Mouse (Mus musculus) 3134 (cell line): ENCODE results near the gene Cdk9.

Experiments
- DNase-seq: peaks from one replicate; pipeline ENCODE4 v3.0.0-alpha.2; 2011; ENCODE audit warnings: low spot score; ENCODE audit not compliant: insufficient read length; ENCODE audit errors: extremely low read depth

The Cdk9 gene

DNA sequence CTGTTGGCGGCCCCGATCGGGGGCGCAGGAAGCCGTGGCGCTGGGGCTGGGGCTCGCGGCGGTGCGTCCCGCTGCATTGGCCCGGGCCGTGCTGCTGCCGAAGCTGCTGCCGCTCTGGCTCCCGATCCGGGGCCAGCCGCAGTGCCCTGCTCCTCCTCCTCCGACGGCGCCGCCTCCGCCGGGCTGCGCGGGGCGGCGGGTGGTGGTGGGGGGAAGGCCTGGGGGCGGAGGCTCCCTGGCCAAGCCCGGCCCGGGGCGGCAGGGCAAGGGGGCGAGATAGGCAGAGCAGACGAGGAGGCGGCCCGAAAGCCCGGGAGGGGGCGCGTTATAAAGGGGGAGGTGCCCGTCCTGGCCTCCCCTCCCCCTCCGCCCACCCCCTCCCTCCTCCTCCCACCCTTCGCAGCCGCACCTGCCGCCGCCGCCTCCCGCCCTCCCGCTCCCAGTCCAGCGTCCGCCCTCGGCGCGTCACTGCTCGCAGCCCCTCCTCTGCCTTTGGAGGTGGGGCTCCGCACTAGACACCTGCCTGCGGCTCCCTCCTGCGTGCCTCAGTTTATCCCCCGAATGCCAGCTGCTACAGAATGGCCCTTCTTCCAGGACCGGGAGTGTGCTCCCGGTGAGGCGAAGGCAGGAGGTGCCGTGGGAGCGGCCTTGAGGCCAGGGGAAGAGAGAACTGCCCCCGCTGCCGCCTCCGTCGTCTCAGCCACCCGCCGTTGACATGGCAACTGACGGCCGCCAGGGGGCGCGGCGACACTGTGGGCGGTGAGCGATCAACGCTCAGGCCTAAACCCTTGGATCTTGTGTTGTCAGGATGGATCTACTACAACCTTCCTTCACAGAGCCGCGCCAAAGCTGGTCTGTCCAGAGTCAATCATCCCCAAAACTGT is at the start of gene Cdk9:
TSS of gene Cdk9 (minus strand) at position 143 of the 884 bp plus-strand sequence.
- DNase-seq = peak; percentile 91

DNA sequence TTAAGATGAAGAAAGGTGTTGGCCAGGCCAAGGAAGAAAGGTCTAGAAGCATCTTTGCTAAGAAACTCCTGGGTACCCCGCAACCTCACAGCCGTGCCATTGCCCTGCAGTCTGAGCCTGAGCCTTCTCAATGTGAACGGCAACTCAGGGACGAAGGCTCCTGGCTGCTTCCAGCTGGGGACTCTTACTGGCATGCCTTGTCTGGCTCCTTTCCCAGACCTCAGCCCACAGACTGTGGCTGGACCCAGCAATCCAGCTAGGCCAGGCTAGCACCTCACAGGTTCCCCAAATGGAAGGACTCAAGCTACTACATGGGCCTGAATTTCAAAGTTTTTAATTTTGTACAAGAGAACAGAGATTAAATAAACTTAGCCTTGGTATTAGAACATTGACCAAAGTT is 49.0 kb upstream of the Cdk9 start:
- DNase-seq = no peak

DNA sequence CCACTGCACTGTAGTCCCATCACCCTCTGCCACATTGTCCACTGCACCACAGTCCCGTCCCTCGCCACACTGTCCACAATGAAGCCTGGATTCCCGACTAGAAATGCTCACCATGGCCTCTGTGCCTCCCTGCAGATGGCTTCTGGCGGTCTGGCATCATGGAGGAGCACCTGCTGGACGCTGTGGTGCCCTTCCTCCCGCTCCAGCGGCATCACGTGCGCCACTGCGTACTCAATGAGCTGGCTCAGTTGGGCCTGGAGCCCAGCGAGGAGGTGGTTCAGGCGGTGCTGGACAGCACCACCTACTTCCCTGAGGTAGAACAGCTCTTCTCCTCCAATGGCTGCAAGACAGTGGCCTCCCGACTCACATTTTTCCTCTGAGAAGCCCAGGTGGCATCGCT is 48.5 kb upstream of the Cdk9 start:
- DNase-seq = no peak

DNA sequence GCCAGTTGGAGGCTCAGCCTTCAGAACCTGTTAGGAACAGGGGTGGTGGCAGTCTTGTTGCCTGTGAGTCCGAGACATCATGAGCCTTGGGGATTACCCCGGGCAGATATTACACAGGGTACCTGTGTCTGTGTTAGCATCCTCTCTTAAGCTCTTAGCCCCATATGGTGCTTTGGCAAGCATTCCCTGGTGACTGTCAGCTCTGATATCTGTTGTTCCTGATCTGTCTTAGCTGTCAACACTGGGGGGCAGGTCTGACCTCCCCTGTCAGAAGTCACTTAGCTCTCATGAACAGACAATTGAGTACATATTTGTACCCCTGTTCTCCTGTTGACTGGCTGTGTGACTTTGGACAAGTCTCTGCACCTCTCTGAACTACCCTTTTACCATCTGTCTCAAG is 46.1 kb upstream of the Cdk9 start:
- DNase-seq = no peak

DNA sequence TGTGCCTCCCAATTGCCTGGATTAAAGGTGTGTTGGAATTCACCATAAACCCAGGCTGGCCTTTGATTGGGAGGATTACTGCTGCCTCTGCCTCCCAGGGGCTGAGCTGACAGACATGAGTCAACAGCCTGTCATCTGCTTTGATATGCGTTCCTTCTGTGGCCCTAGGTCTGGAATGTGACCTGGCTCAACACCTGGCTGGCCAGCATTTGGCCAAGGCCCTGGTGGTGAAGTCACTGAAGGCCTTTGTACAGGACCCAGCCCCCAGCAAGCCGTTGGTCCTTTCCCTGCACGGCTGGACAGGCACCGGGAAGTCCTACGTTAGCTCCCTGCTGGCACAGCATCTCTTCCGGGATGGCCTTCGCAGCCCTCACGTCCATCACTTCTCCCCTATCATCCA is 45.6 kb upstream of the Cdk9 start:
- no peak for DNase-seq

DNA sequence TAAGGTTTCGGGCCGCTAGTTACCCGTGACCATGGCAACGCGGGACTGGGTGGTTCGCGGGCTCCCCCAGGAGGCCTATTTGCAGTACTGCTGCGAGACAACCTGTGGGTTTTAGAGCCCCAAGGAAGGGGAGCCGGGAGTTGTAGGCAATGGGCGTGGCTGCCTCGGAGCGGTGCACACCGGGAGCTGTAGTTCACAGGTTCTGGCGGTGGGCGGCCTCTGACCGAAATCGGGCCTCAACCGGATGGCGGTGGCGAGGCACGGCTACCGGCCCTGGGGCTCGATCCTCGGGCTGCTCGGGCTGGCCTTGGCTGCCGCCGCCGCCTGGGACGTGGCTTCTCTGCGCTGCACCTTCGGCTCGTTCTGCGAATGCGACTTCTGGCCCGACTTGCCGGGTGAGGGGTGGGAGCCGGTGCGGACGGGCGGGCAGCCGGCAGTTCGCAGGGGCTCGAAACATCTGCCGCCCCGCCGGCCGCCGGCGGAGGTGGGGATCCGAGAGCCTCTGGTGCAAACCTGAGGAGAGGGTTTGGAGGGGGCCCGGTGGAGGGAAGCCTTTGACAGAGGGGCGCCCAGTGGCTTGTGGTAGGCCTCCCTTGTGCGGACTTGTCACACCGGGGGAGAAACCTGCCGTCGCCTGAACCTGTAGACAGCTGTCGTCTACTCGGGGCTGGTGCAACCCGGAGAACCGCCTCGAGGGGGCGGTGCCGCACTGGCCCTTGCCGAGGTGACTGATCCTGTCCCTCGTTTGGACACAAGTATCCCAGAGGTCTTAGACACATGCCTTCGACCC is 44.4 kb upstream of the Cdk9 start, which contains the start of gene Tor2a:
TSS of gene Tor2a (plus strand) at position 179 of the 790 bp plus-strand sequence.
- peak; percentile 93 for DNase-seq

DNA sequence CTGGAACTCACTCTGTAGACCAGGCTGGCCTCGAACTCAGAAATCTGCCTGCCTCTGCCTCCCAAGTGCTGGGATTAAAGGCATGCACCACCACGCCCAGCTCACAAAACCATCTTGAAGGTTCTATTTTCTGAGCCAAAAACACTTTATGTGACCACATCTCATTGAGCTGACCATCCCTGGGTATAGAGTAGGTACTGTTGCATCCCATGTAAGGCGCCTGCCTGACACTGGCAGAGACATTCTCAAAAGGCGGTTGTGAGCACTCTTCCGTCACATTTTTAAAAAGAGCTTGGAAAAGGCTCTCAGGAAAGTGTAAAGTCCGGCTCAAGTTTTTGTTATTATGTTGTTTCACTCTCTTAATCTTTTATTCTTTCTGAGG is 43.8 kb upstream of the Cdk9 start:
- no peak for DNase-seq

DNA sequence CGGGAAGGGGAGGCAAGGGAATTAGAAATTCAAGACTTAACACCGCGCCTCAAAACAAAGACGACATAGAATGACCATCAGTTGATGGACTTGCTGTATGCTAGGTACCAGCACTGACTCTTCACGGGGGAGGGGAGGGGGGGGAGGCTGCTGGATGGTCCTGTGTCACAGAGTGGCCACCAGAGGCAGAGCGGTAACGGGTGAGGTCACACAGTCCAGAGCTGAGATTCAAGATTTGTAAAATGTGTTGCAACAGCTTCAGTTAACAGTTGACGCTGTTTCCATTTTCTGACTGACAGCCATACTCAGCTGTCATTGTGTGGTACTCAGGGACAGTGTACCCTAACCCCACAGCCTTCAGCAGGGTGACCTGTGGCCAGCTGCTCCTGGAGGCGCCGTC is 39.3 kb upstream of the Cdk9 start:
- no peak for DNase-seq

DNA sequence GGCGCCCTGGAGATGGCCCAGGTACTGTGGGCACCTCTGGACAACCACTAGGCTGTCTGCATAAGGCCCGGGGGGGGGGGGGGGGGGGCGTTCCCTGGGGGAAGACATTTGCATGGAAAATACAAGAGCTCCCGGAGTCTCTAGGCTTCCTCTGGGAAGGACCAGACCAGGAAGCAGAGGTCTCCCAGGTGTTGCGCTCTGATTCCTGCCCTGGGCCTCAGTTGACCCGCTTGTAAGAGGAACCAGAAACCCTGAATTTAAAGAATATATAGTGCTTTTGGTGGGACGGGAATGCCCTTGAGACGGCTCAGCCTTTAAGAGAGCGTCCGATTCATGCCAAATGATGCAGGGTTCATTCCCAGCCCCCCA is 38.8 kb upstream of the Cdk9 start:
- no peak for DNase-seq

DNA sequence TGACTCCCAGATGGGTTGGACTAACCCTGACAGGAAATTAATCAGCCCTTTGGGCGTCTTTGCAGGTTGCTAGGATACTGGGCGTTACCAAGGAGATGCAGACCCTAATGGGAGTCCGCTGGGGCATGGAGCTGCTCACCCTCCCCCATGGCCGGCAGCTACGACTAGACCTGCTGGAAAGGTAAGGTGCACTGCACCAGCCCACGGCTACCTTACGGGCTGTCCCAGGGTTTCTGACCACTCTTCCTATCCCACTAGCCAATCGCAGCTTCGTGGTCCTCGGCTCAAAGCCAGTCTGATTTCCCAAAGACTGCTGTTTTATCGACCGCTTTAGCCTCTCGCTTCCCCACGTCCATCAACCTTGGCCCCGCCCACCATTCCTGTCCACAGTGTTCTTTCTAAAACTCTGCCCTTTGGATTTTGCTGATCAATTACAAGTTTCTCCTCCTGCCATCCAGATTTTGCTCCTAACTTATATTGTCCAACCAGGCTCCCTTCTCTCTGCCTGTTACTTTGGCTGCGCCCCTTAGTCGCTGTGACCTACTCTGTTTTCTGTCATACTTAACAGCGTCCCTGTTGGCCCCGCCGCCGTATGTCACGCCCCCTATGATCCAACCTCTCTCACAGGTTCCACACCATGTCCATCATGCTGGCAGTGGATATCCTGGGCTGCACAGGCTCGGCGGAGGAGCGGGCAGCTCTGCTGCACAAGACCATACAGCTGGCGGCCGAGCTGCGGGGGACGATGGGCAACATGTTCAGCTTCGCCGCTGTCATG is 38.2 kb upstream of the Cdk9 start:
- DNase-seq = peak; percentile 85

DNA sequence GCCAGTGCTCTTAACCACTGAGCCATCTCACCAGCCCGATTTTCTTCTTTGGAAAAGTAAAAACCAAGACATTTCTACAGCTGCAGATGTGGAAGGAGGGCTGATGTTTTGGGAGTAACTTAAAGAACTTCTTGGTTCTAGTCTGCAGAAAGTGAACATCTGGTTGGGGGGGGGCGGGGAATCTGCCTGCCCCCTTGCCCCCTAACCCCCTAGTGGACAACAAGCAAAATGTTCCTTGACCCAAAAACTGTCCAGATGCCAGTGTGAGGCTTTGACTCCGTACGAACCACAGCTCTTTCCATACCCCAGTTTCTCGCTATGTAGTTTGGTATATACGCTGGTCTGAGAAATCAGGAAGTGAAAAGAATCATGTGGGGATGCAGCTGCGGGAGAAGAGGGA is 37.3 kb upstream of the Cdk9 start:
- DNase-seq = no peak

DNA sequence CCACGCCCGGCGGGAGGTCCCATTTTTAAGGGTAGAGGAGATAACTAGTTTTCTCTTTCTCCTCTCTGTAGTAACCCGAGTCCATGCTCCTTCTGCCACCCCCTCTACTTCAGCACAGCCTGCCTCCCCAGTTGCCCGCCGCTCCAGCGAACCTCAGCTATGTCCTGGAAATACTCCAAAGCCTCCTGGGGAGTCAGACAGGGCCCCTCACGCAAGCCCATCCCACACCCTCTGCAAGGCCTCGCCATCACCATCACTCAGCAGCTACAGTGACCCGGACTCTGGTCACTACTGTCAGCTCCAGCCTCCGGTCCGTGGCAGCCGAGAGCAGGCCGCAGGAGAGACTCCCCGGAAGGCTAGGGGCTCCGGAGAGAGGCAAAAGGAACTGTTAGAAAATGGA is 36.2 kb upstream of the Cdk9 start:
- DNase-seq = no peak

DNA sequence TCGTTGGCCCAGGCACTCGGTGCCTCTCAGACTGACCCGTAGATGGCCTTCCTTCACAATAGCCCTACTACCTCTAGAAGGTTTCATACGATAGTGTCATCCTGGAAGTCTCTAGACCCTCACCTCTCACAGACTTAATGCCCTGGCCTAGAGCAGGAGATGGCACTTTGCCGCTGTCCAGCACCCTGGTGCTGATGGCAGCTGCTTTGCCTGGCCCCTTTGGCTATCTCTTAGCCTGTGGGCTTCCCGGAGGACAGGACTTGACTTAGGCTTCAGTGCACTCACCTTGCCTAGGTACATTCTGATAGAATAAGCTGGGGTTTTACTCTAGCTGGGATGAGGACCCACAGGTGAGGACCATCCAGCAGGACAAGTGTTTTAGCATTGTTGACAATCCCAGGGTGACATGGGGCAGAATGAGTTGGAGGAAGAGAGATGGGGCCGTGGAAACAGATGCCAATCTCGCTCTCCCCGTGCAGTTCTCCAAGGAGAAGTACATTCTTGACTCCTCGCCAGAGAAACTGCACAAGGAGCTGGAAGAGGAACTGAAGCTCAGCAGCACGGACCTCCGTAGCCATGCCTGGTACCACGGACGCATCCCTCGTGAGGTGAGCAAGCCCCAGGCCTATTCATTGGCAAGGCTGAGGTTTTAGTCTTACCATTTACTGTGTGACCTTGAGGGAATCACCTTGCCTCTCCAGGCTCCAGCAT is 31.6 kb upstream of the Cdk9 start:
- DNase-seq = no peak

DNA sequence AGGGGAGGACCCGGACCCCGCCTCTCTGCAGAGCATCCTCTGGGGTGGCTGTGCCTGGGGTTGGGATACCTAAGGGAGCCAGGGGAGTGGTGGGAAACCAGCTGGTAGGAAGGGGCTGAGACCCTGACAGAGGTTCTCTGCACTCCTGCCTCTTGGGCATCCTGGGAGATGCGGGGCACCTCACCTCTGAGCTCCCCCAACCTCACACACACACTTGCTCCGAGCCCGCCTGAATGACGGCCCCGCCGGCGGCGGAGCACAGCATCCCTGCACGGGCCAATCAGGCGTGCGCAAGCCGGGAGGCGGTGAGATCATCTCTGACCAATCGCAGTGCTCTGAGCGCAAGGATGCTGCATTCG is 29.3 kb upstream of the Cdk9 start:
- DNase-seq = no peak

DNA sequence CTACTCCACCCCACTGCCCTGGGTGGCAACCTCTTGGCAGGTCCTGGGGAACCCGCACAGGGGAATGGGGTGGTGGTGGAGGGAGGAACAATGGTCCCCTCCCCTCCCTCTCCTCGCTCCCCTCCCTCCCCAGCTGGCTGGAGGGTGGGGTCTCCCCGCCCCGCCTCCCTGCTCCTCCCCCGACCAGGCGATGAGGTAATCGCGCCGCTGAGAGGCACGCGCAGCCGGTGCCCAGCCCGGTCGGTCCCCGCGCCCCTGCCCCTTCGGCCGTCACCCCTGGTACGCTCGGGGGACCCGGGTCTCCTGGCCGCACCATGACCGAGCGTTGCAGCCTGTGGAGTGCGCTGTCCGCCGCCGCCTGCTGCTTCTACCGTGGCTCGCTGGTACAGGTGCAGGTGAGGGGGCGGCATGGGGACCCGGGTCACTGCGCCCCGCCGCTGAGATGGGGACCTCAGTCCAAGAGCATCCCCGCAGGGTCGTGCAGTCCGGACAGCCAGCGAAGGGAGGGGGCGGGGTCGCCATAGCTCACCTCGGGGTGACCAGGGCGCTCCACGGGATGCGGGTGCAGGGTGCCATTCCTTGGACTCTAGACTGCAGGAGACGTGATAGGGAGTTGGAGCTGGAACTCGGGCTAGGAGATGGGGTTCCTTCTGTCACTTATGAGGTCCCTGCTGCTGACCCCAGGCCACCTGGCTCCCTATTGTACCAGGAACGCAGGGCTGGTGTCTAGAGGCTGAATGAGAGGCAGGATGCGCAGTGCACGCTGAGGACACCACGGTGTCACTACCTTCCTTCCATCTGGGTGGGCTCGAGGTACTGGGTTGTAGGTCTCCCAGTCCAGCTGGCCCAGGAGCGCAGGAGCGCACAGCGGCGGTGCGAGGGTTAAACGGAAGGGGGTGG is 28.6 kb upstream of the Cdk9 start:
- no peak for DNase-seq

DNA sequence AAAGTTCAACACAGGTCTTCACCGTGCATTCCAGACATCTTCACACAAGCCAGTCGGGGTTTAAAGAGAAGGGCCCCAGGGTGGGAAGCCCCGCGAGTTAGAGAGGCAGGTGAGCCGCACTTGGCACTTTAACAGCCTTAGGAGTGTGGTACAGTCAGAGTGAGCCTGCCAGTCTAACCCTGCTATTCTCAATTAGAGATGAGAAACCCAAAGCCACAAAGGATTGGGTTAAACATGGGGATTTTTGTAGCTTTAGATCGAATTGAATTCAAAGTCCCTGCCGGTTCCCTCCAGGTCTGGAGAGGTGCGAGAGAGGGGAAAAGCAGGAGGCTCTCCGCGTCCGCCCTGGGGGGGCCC is 28.0 kb upstream of the Cdk9 start, which contains the start of gene 6330409D20Rik:
TSS of gene 6330409D20Rik (minus strand) at position 101 of the 357 bp plus-strand sequence.
- no peak for DNase-seq

DNA sequence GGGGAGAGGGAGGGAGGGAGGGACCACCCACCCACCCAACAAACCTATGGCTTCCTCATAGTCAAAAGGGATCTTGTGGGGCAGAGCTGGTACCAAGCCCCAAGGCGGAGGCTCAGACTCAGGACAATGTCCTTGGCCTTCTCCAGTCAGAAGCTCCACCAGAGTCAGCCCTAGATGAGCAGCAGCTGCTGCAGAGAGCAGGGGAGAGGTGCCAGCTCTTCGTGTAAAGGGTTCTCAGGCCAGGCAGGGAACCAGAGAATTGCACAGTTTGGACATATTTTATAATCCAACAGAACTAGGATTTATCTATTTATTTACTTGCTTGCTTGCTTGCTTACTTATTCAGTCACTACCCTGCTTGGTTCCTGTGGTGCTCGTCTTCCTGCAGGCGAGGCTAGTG is 26.4 kb upstream of the Cdk9 start:
- DNase-seq = no peak

DNA sequence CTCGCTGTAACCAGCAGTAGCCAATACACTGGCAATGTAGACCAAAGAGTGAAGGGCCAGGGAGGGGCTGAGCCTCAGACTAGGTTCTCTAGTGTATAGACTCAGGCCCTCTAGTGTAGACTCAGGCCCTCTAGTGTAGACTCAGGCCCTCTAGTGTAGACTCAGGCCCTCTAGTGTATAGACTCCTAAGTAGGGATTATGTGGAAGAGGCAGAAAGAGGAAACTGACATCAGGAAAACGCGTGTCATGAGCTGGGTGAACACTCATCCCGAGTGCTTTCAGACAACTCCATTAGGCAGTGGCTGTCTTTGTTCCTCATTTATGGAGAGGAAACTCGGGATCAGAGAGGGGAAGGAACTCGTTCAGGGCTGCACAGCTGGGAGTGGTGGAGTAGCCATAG is 24.1 kb upstream of the Cdk9 start:
- DNase-seq = no peak

DNA sequence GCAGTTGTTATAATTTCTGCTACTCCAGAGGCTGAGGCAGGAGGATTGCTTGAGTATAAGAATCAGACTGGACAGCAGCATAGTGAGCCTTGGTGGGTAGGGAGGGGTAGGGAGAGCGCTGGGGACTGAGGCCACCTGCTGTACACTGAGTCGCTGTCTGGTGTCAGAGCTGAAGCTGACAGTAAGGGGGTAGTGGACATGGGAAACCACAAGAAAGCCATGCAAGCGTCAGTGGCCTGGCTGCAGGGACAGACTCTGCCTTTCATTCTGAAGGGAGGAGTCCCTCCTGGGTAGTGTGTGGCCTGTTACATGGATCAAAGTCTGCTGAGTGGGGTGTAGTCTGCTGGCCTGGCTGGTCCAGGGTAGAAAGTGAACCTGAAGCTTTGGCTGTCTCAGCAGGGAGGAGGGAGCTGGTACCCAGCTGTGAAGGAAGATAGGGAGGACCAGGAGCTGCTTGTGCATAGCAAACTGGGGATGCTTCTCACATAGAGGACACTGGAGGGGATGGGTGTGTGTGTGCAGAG is 23.5 kb upstream of the Cdk9 start:
- DNase-seq = no peak
